Comparison of ENCODE assay signal across 8 mouse cellular contexts in genomic region chr1:38987080-38987864, GRCm38 (mm10). TPM values are rescaled to one million over a fixed set of nuclear protein-coding genes. Genes with fewer than 3 reads are reported as not detected.
DNase-seq lines count a peak whose midpoint lies in the region; ATAC-seq and TF ChIP-seq lines count a peak whose summit lies in the region.

No protein-coding gene starts in this region.

- H3K4me3 ChIP-seq in C2C12 (ENCODE audit: insufficient read depth, poor library complexity, severe bottlenecking), result peak overlapping the region; percentile 65
- H3K4me3 ChIP-seq in erythroblast, embryonic 14.5 days (replicated peaks), result peak overlapping the region; percentile 89
- H3K4me3 ChIP-seq in heart, embryonic 11.5 days (ENCODE audit: low read depth, low read length), result peak overlapping the region; percentile 83
- peak overlapping the region; percentile 70 for H3K4me3 ChIP-seq in kidney, embryonic 16.5 days (ENCODE audit: low read length)
- peak overlapping the region; percentile 94 for H3K4me3 ChIP-seq in liver, adult 2 months (ENCODE audit: insufficient read depth, low read depth, low read length)
- H3K4me3 ChIP-seq in myocyte, result peak overlapping the region; percentile 85

- WGBS in heart, embryonic 11.5 days (ENCODE audit: insufficient replicate concordance), result 4% methylated on average over 38 of the region's 38 CpGs
- WGBS in kidney, embryonic 16.5 days, result 4% methylated on average over 37 of the region's 38 CpGs
- 2% methylated on average over 38 of the region's 38 CpGs for WGBS in liver, adult 2 months

- peak overlapping the region; percentile 93 for H3K4me2 ChIP-seq in heart, embryonic 11.5 days
- H3K4me2 ChIP-seq in kidney, embryonic 16.5 days (replicated peaks; ENCODE audit: low read depth, low read length), result peak overlapping the region; percentile 69
- H3K4me2 ChIP-seq in myocyte (ENCODE audit: low read depth), result peak overlapping the region; percentile 85

- H3K36me3 ChIP-seq in C2C12 (ENCODE audit: control insufficient read depth, insufficient read depth) (peaks cover 11% of the 10 kb centered on the region), myocyte (ENCODE audit: control insufficient read depth, insufficient read depth) (peaks cover 2% of the 10 kb centered on the region)
- H3K36me3 ChIP-seq in erythroblast, embryonic 14.5 days (ENCODE audit: control insufficient read depth), result peaks cover 4% of the 10 kb centered on the region
- H3K36me3 ChIP-seq in heart, embryonic 11.5 days (ENCODE audit: control insufficient read depth, insufficient read depth, low read length), result 0 out of 2 replicates have a peak, but pooled peaks cover 3% of the 10 kb centered on the region
- peaks cover 7% of the 10 kb centered on the region for H3K36me3 ChIP-seq in kidney, embryonic 16.5 days (ENCODE audit: insufficient read depth, low read length)
- H3K36me3 ChIP-seq in liver, adult 2 months (ENCODE audit: control insufficient read depth, insufficient read depth, low read length), result no peaks in the 10 kb centered on the region
- H3K36me3 ChIP-seq in splenic B cell, adult 2 months (ENCODE audit: control insufficient read depth, insufficient read depth, low read length, poor library complexity, severe bottlenecking), result no peaks in the 10 kb centered on the region; the same call in 1 of the 2 replicates

- H3K4me1 ChIP-seq in erythroblast, embryonic 14.5 days (ENCODE audit: control insufficient read depth), result peaks cover 21% of the 10 kb centered on the region
- H3K4me1 ChIP-seq in heart, embryonic 11.5 days (ENCODE audit: control insufficient read depth, insufficient read depth, low read length), result 0 out of 2 replicates have a peak, but pooled peaks cover 2% of the 10 kb centered on the region
- H3K4me1 ChIP-seq in kidney, embryonic 16.5 days (ENCODE audit: insufficient read depth, low read length), result peaks cover 19% of the 10 kb centered on the region
- H3K4me1 ChIP-seq in liver, adult 2 months (ENCODE audit: control insufficient read depth, insufficient read depth, low read length), result peaks cover 7% of the 10 kb centered on the region

- TF ChIP-seq CTCF in C2C12 (IDR thresholded peaks at IDR 0.05; ENCODE audit: control insufficient read depth, insufficient read depth, insufficient read length), result no peak
- TF ChIP-seq CTCF in brain, embryonic 14.5 days (IDR thresholded peaks at IDR 0.05; ENCODE audit: borderline replicate concordance, extremely low read depth, insufficient read depth, insufficient read length), result no peak
- TF ChIP-seq CTCF in liver, adult 2 months (IDR thresholded peaks at IDR 0.05; ENCODE audit: low read depth, low read length), result no peak

- peak overlapping the region; percentile 85 for H3K27ac ChIP-seq in heart, embryonic 11.5 days (ENCODE audit: low read depth, low read length)
- peak overlapping the region; percentile 84 for H3K27ac ChIP-seq in kidney, embryonic 16.5 days (ENCODE audit: low read length)
- H3K27ac ChIP-seq in liver, adult 2 months (replicated peaks; ENCODE audit: insufficient read depth, low read depth, low read length), result peak overlapping the region; percentile 85

- peaks cover 28% of the 10 kb centered on the region for H3K79me3 ChIP-seq in C2C12 (ENCODE audit: low read depth)

- ATAC-seq in heart, embryonic 11.5 days (replicated peaks; ENCODE audit: insufficient number of reproducible peaks, low FRiP score, low TSS enrichment), result peak; percentile 97
- ATAC-seq in kidney, embryonic 16.5 days (ENCODE audit: low FRiP score, low TSS enrichment), result peak; percentile 99

- H3K27me3 ChIP-seq in C2C12 (ENCODE audit: control insufficient read depth, insufficient read depth, insufficient read length) (no peaks in the 10 kb centered on the region), myocyte (ENCODE audit: control insufficient read depth, insufficient read depth, insufficient read length) (no peaks in the 10 kb centered on the region)
- no peaks in the 10 kb centered on the region for H3K27me3 ChIP-seq in erythroblast, embryonic 14.5 days (ENCODE audit: control insufficient read depth)
- H3K27me3 ChIP-seq in heart, embryonic 11.5 days (ENCODE audit: control insufficient read depth, insufficient read depth, low read length), result no peaks in the 10 kb centered on the region
- no peaks in the 10 kb centered on the region for H3K27me3 ChIP-seq in kidney, embryonic 16.5 days (ENCODE audit: insufficient read depth, low read length)
- no peaks in the 10 kb centered on the region for H3K27me3 ChIP-seq in liver, adult 2 months (ENCODE audit: control insufficient read depth, insufficient read depth, low read length)
- H3K27me3 ChIP-seq in splenic B cell, adult 2 months (ENCODE audit: control insufficient read depth, insufficient read depth, low read length, poor library complexity, severe bottlenecking), result no peaks in the 10 kb centered on the region

- peaks cover 46% of the 10 kb centered on the region for H3K79me2 ChIP-seq in C2C12 (ENCODE audit: control insufficient read depth, insufficient read depth)
- peaks cover 6% of the 10 kb centered on the region; the same call in 1 of the 2 replicates for H3K79me2 ChIP-seq in liver, adult 2 months (ENCODE audit: control insufficient read depth, insufficient read depth, low read length)
- H3K79me2 ChIP-seq in myocyte (ENCODE audit: control insufficient read depth, insufficient read depth), result peaks cover 39% of the 10 kb centered on the region

- H3ac ChIP-seq in C2C12 (ENCODE audit: control insufficient read depth, insufficient read length, low read depth), result peak overlapping the region; percentile 61
- peak overlapping the region; percentile 84 for H3ac ChIP-seq in myocyte (ENCODE audit: control insufficient read depth, insufficient read length)

- H3K9ac ChIP-seq in heart, embryonic 11.5 days (ENCODE audit: low read depth, low read length), result peak overlapping the region; percentile 93
- H3K9ac ChIP-seq in kidney, embryonic 16.5 days (replicated peaks; ENCODE audit: low read length), result peak overlapping the region; percentile 80
- peak overlapping the region; percentile 88 for H3K9ac ChIP-seq in liver, adult 2 months (ENCODE audit: low read depth, low read length)

- TF ChIP-seq POLR2A in brain, embryonic 14.5 days (IDR thresholded peaks at IDR 0.05; ENCODE audit: borderline replicate concordance, extremely low read depth, insufficient read depth, insufficient read length, poor library complexity, severe bottlenecking), result peak; percentile 33; the same call in 1 of the 2 replicates
- TF ChIP-seq POLR2A in liver, adult 2 months (IDR thresholded peaks at IDR 0.05; ENCODE audit: extremely low read depth, insufficient read depth, low read length), result peak; percentile 63; the same call in 1 of the 2 replicates
- peak; percentile 63 for TF ChIP-seq POLR2A in myocyte (IDR thresholded peaks at IDR 0.05; ENCODE audit: insufficient read length, low read depth)

- peak; percentile 98 for DNase-seq in brain, embryonic 14.5 days (ENCODE audit: low read depth)
- peak; percentile 95 for DNase-seq in liver, adult 2 months (ENCODE audit: extremely low read depth, low read depth, low spot score)
- peak; percentile 95 for DNase-seq in splenic B cell, adult 2 months (ENCODE audit: low read depth, low spot score)

- no peaks in the 10 kb centered on the region for H3K9me3 ChIP-seq in erythroblast, embryonic 14.5 days (ENCODE audit: control insufficient read depth, low read length)
- H3K9me3 ChIP-seq in heart, embryonic 11.5 days (replicated peaks; ENCODE audit: control insufficient read depth, low read length), result no peaks in the 10 kb centered on the region
- H3K9me3 ChIP-seq in kidney, embryonic 16.5 days (ENCODE audit: low read length), result no peaks in the 10 kb centered on the region

TF ChIP-seq in C2C12, 6 proteins besides CTCF, POLR2A, EP300 and RAD21:
- TF ChIP-seq MYOD1 (IDR thresholded peaks at IDR 0.05; ENCODE audit: control insufficient read depth, insufficient read length, low read depth) (no peak), MAX (IDR thresholded peaks at IDR 0.05) (no peak), USF1 (IDR thresholded peaks at IDR 0.05; ENCODE audit: low read depth) (no peak), CEBPB (IDR thresholded peaks at IDR 0.05; ENCODE audit: low read depth) (no peak), MYOG (IDR thresholded peaks at IDR 0.05; ENCODE audit: control insufficient read depth, extremely low read depth, insufficient read length) (no peak), FOSL1 (IDR thresholded peaks at IDR 0.05; ENCODE audit: insufficient read depth, low read length, poor library complexity, severe bottlenecking) (no peak)
TF ChIP-seq in C2C12: peak in this region for 0.

TF ChIP-seq in myocyte, 11 proteins besides CTCF, POLR2A, EP300 and RAD21:
- peak in 1 of 3 experiments; percentile 40 for TF ChIP-seq MYOG (IDR thresholded peaks at IDR 0.05; ENCODE audit: control insufficient read depth in 1 of 3, insufficient read depth in 1 of 3, insufficient read length in 2 of 3, low read depth in 2 of 3)
- no peak for TF ChIP-seq E2F4 (IDR thresholded peaks at IDR 0.05; ENCODE audit: insufficient read depth)
- TF ChIP-seq SRF (IDR thresholded peaks at IDR 0.05; ENCODE audit: control insufficient read depth, insufficient read length, low read depth), result peak; percentile 98
- no peak for TF ChIP-seq MAX (IDR thresholded peaks at IDR 0.05; ENCODE audit: low read depth)
- TF ChIP-seq POLR2AphosphoS2 (IDR thresholded peaks at IDR 0.05; ENCODE audit: insufficient read length, low read depth), result peak; percentile 34
- no peak for TF ChIP-seq MYOD1 (IDR thresholded peaks at IDR 0.05; ENCODE audit: control insufficient read depth in 1 of 3, insufficient read length in 2 of 3, low read depth in 2 of 3)

RNA-seq across cellular contexts. Expression of gene Pdcl3, which starts 1.9 kb away (rescaled TPM):
- polyA plus RNA-seq in C2C12 (2012; fragmentation: generic; extraction: Trizol) (98.7 TPM), myocyte (2012; fragmentation: generic; extraction: Trizol) (84.9 TPM)
- polyA plus RNA-seq in brain, embryonic 14.5 days (2012; rRNA removed), result 68.0 and 71.8 TPM in 2 replicates
- 0.99 and 1.4 TPM in 2 replicates for polyA plus RNA-seq in erythroblast, embryonic 14.5 days (2012)
- 145 and 146 TPM in 2 replicates for polyA plus RNA-seq in heart, embryonic 11.5 days (2014; fragmentation: Nextera tagmentation; extraction: Ambion mirVana)
- polyA plus RNA-seq in kidney, embryonic 16.5 days (2015; fragmentation: Nextera tagmentation; extraction: Ambion mirVana), result 165 and 172 TPM in 2 replicates
- 14.7 and 19.0 TPM in 2 replicates for total RNA-seq in liver, adult 2 months (2014; rRNA removed)
- 9.5 and 12.3 TPM in 2 replicates for polyA plus RNA-seq in liver, adult 2 months (2012; rRNA removed)

RNA-seq across cellular contexts. Expression of gene Nms, which starts 48.3 kb away (rescaled TPM):
- polyA plus RNA-seq in C2C12 (2012; fragmentation: generic; extraction: Trizol), result not detected
- 0.06 and 0.26 TPM in 2 replicates for polyA plus RNA-seq in brain, embryonic 14.5 days (2012; rRNA removed)
- polyA plus RNA-seq in erythroblast, embryonic 14.5 days (2012), result not detected in 2 replicates
- not detected in 2 replicates for polyA plus RNA-seq in heart, embryonic 11.5 days (2014; fragmentation: Nextera tagmentation; extraction: Ambion mirVana)
- not detected in 2 replicates for polyA plus RNA-seq in kidney, embryonic 16.5 days (2015; fragmentation: Nextera tagmentation; extraction: Ambion mirVana)
- total RNA-seq in liver, adult 2 months (2014; rRNA removed), result not detected in 2 replicates
- polyA plus RNA-seq in liver, adult 2 months (2012; rRNA removed), result not detected in 2 replicates
- not detected for polyA plus RNA-seq in myocyte (2012; fragmentation: generic; extraction: Trizol)

Comparison
In these comparisons a context has a peak if more than half of its experiments do, and no peak if none do; other contexts are left out.
1. Peak in every context shown above with its lines: DNase-seq, ATAC-seq, H3K4me3 ChIP-seq and H3K27ac ChIP-seq.